Mouse (Mus musculus): ENCODE results near the gene Fmo5. TPM values are rescaled to one million over a fixed set of nuclear protein-coding genes. Genes with fewer than 3 reads are reported as not detected.

The Fmo5 gene
- total RNA-seq, 2 experiments from 2014 or later, result 3.6 to 3.8 TPM

DNA sequence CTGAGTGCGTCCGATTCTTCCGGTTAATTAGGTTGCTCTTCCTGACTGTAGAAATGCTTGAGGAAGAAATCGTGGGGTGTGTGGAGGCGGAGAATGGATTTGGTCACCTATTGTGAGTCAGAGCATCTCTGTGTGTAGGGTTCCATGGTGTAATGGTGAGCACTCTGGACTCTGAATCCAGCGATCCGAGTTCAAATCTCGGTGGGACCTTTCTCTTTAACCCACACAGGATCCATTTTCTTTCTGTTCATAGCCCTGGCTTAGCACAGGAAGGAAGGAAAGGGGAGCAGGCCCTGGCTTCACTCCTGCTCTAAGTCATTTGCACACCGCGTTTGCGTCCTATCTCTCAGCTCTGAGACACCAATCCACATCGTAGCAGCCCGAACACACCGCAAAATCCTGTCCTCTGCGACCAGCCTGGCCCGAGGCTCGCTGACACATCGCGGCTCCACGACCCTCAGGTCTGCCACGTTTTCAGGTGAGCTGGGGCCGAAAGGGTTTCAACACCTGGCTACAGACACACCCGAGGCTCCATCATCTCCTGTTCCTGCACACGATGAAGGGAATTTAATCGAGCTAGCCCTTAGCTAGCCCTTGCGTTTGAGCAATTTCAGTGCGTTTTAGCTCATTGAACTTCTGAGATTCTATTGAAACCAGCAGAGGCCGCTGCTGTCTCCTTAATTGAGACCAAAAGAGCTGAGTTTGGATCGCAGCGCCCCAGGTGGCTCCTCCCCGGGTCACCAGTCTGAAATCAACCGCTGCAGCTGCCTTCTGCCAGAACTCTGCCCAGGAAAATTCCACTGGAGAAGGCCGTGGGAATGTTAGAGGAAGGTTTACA lies 52.9 kb downstream of the Fmo5 start:
- peak; percentile 57 to 68 for DNase-seq

DNA sequence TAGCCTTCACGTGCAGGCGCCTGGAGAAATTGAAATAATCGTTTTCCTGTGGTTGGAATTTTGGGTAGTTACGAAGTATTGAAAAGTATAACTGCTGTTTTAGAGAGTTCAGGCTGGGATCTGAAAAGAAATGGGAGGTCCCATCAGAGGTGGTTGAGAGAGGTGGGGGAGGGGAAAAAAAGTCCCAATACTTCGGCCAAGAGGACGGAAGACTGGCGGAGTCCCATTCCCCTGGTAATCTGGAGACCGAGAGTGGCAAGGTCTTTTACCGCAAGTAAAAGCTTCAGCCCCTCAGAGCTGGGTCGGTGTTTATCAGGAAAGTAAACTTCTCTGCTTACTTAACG lies 53.5 kb downstream of the Fmo5 start:
- DNase-seq, result no peak

DNA sequence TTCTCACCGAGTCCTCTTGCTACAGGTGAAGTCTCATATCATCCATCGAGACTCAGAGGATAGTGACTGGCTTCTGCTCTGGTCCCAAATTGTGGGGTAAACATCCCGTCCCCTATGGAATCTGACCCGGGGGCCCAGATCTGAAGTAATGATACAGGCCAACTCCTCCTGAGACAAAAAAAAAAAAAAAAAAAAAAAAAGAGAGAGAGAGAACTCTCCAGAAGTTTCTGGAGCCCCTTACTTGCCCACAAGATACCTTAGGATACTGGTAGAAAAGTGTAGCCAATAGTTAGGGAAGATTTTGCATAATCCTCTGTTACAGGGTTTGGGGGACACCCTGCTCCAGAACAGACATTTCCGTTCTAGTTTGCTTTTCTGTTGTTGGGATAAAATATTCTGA lies 54.0 kb downstream of the Fmo5 start:
- no peak for DNase-seq

DNA sequence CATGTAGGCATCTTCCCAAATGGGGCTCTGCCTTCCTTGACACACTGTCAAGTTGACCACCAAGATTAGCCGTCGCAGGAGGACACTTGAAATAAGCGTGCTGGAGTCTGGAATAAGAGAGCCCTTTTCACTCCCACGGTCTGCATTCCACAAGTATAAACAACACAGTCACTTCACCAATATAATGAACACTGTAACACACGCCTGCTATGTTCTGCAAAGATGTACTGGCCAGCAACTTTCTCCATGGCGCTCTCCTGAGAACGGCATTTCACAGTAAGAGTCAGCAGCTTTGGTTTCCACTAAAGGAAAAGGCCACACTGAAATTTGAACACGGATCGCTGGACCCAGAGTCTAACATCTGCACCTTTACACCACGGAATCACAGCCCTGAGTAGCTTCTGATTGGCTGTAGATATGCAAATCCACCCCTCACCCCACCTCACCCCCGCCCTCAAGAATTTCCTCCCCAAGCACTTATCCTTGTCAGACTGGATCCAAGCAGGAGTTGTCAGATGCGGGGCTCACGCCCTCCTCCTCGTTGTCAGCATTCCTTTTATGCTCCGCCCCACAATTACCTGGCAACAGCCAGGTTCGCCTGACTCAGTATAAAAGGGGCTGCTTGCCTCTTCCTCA lies 55.1 kb downstream of the Fmo5 start:
- DNase-seq, result no peak

DNA sequence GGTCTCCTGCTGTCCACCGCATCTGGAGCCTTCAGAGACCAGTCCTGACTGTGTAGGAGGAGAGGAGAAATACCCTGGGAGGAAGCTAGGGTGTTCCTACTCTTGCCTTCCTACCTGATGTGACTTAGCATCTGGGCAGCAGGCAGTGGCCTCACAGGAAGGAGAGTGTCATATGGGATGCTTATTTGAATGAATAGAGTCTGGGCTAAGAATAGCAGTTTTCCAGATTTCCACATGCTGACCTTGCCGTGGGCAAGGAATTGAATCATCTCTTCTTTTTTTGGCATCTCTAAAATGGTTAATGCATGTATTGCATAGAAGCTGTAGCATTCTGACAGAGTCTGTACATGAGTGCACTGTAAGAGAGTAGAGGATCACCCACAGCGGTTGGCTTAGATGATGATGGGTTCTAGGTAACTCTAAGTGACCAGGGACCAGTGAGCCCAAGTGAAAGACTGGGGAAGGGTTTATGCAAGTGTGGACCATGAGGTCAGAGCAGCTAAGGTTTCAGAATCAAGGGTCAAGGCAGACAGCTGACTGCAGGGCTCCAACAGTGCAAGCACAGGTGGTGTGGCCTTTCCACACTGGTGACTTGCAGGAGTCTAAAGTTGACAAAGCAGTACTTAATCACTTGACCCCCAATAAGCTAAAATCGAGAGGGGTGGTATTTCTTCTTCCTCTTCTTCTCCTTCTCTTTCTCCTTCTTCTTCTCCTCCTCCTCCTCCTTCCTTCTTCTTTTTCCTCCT lies 57.9 kb downstream of the Fmo5 start:
- no peak for DNase-seq

DNA sequence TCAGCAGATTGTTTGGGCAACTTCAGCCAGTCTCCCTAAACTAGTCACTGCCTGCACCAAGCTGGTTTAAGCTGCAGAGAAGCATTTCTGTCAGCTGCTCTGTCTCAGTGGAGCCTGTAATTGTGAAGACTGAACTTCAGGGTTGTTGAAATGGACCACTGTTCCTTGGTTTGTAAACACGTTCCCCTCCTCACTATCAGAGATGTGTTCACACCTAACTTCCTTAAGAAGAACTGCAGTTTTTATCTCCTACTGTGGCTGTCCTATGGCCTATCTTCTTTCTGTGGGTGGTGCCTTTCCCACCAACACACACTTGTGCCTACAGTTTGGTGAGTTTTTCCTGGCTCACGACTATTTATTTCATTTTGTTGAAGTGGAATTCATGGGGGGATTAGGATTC lies 60.7 kb downstream of the Fmo5 start:
- DNase-seq, result no peak

DNA sequence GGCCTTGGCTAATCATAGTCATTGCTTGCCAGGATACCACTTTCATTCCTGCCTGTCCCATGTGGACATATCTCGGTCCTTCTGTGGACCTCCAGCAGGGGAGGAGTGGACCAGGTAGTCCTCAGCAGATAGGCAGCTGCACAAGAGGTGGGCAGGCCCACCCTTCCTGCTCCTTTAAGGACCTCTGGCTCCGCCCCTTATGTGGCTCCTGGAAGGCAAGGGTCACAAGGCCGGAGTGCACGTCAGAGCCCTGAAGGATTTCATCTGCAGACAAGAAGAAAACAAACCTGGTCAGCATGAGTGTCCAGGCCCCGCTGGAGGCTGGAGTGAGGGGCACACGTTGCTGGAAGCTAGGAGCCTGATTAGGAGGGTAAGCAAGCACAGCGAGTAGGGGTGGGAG lies 62.0 kb downstream of the Fmo5 start:
- DNase-seq, result no peak

DNA sequence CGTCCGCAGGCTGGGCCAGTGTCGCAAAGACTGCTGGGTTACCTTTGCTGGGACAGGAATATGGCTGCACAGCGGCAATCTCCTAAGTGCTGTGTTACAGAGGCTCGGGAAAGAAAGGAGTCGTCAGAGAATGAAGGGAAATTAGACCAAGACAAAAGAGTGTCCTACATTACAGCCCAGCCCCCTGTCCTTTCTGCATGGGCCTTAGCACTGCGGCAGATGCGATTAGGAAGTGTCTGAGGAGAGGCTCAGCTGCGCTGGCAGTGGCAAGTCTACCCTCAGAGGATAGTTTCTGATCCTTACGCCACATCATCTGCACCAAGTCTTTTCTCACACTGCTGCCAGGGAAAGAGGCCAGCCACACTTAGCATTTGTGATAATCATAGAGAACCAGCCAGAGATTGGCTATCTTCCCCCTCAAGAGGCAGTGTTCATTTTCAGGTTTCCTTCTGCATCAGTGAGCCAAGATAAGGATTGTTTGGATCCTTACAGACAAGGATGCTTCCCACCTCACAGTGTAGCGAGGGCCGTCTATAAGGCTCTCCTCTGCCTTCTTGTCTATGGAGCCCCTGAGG lies 62.9 kb downstream of the Fmo5 start:
- no peak for DNase-seq

DNA sequence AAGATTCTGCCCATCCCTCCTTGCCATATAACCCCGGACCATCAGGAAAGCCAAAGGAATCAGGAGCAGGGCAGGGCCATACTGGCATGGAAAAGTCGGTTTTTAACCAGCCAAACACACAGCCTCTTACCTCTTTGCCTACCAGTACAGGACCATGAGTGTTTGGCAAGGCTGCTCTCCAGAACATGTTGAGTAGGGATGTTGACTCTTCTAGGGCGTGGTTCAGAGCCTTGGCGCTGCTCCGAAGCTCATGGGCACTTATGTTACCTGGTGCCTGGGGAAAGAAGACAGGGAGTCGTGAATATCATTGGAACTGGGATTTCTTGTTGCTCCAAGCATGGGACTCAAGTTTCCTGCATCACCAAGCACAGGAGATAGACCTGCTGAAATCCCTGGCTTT lies 65.2 kb downstream of the Fmo5 start:
- no peak for DNase-seq

DNA sequence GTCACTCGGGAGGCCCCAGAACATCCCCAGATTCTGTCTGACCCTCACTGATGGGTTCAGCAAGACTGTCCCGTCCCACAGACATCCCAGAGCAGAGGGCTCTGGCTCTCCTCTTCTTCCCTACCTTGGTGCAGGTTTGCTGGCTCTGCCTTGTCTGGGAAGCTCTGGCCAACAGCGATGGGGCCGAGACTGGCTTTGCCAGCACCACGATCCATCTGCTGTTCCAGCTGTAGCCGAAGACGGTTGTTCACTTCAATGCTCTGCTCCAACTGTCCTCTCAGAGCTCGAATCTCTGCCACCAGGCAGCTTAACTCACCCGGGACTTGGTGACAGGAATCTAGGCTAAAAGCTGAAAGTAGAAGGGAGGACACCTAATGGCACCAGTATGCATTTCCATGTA lies 68.3 kb downstream of the Fmo5 start:
- DNase-seq, result no peak

DNA sequence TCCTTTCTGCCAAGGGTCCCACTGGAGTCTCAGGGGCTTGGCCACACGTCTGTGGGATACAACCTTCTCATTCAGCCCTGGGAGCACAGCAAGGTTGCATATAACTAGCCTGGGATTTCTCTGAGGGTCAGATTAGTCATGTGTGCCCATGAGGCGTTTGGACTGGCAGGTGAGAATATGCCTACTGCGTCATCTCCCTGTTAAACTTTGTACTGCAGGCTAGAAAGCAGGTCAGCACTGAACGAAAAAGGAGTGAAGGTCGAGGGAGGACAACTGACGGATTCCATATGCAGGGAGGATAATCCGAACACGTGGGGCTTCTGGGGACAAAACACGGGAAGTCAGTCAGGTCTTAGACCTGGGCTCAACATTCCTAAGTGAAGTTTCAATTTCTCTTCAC lies 68.7 kb downstream of the Fmo5 start:
- no peak for DNase-seq

DNA sequence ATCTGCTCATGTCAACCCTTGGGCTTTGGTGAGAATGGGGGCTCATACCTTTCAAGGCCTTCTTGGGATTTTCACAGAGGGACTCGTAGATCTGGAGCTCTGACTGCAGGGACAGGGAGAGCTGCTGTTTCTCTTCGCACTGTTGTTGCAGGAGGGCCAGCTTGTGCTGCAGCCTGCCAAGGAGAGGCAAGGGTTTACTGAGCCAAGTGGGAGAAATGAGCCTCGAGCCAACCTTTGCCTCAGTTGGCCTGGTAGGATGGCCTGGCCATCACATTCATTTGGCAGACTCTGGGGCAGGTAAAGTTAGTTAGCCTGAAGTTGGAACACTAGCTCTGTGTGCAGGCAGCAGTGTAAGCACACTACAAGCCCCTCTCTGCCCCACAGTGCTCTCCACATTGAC lies 70.5 kb downstream of the Fmo5 start:
- no peak for DNase-seq

DNA sequence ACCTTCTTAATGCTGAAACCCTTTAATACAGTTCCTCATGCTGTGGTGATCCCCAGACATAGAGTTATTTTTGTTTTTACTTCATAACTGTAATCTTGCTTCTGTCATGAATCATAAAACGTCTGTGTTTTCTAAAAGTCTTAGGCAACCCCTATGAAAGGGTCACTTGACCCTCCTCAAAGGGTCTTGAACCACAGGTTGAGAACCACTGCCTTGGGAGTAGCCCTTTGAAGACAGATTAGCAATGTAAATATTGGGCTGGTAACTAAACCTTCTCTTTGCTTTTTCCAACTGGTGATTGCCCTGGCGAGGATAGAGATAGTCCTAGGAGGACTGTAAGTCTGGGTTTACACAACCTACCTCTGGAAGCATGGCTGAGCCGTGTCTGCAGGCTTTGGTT lies 72.6 kb downstream of the Fmo5 start:
- no peak for DNase-seq

DNA sequence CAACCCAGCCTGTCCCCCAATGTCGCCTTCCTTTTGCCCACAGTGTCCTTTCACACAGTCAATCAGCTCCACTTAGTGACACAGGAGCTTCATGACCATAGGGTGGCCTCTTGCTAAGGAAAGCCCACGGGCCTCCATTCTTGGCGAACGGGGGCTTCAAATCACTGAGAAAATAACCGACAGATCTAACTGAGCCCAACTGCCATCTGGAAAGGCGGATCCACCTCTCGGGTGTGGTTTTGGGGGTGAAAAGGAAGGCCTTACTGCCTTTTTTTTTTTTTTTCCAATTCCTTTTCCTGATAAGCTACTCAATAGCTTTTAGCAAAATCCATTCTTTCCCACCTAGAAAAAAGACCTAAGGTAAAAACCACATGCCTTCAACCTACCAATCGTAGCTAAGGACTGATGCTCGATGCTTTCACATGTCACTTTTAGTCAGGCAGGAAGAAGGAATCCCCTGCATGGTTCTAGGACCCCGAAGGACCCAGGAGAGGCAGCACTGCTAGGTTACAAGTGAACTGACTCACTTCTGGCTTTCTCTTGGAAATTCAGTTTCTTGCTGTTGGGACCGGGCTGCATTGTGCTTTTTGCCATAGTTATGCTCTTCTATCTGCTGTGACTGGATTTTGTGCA lies 74.0 kb downstream of the Fmo5 start:
- no peak for DNase-seq

Small RNAs within 50 kb of the gene (microRNA-seq; reads per million reads assigned to microRNA genes)
- gene Mir7225, result 0 reads per million in 2 experiments

Other genes with a start within 250 kb of the Fmo5 start
- gene Olfr1402, start 206.8 kb upstream of the Fmo5 start, total RNA-seq (2021), result not detected
- 10 to 100 TPM in 1 of 2 experiments, 1 to 10 TPM in 1; 9.3 to 11.2 TPM for gene Chd1l, start 18.6 kb upstream of the Fmo5 start, total RNA-seq (2021)
- 10 to 100 TPM; 40.7 to 41.2 TPM for gene Prkab2, start 29.4 kb downstream of the Fmo5 start, total RNA-seq (2021)
- not detected for gene Gm17651, start 45.9 kb downstream of the Fmo5 start, total RNA-seq (2021)